Mouse (Mus musculus): ENCODE measurements around the gene Pex26. TPM values are rescaled to one million over a fixed set of nuclear protein-coding genes. Genes with fewer than 3 reads are reported as not detected.

Gene Pex26
- total RNA-seq (2015) (5.3 and 8.0 TPM in 2 replicates), total RNA-seq (2017) (6.7 and 7.9 TPM in 2 replicates)

GRCm38 (mm10) chr6:121183414-121184173, at the start of gene Pex26:
Gene Pex26, plus strand, starts transcription at chr6:121183667.
- ATAC-seq (replicated peaks; ENCODE audit: poor library complexity), result peak; percentile 89

- no peak for ATAC-seq (replicated peaks; ENCODE audit: poor library complexity)
Observed at GRCm38 (mm10) chr6:121134249-121134648, 49.2 kb upstream of the Pex26 start.

GRCm38 (mm10) chr6:121134884-121135283, 48.6 kb upstream of the Pex26 start:
- ATAC-seq (replicated peaks; ENCODE audit: poor library complexity), result no peak

- ATAC-seq (replicated peaks; ENCODE audit: poor library complexity), result peak; percentile 69
Observed at GRCm38 (mm10) chr6:121137222-121137621, 46.2 kb upstream of the Pex26 start.

GRCm38 (mm10) chr6:121138338-121139040, 45.0 kb upstream of the Pex26 start:
- ATAC-seq (replicated peaks; ENCODE audit: poor library complexity), result no peak

GRCm38 (mm10) chr6:121139271-121139670, 44.2 kb upstream of the Pex26 start:
- ATAC-seq (replicated peaks; ENCODE audit: poor library complexity), result no peak

- ATAC-seq (replicated peaks; ENCODE audit: poor library complexity), result no peak
Observed at GRCm38 (mm10) chr6:121142298-121142697, 41.2 kb upstream of the Pex26 start.

- ATAC-seq (replicated peaks; ENCODE audit: poor library complexity), result no peak
Observed at GRCm38 (mm10) chr6:121143439-121143838, 40.0 kb upstream of the Pex26 start.

GRCm38 (mm10) chr6:121144066-121144465, 39.4 kb upstream of the Pex26 start:
- ATAC-seq (replicated peaks; ENCODE audit: poor library complexity), result 0 out of 2 replicates have a peak, but pooled peaks have one; percentile 23

GRCm38 (mm10) chr6:121145010-121145604, 38.4 kb upstream of the Pex26 start:
- ATAC-seq (replicated peaks; ENCODE audit: poor library complexity), result no peak

GRCm38 (mm10) chr6:121145906-121146305, 37.6 kb upstream of the Pex26 start:
- ATAC-seq (replicated peaks; ENCODE audit: poor library complexity), result no peak

GRCm38 (mm10) chr6:121146798-121147197, 36.7 kb upstream of the Pex26 start:
- peak; percentile 66 for ATAC-seq (replicated peaks; ENCODE audit: poor library complexity)

GRCm38 (mm10) chr6:121148360-121148759, 35.1 kb upstream of the Pex26 start:
- peak; percentile 35; the same call in 1 of the 2 replicates for ATAC-seq (replicated peaks; ENCODE audit: poor library complexity)

GRCm38 (mm10) chr6:121149420-121149819, 34.0 kb upstream of the Pex26 start:
- ATAC-seq (replicated peaks; ENCODE audit: poor library complexity), result peak; percentile 26; the same call in 1 of the 2 replicates

GRCm38 (mm10) chr6:121150126-121150525, 33.3 kb upstream of the Pex26 start:
- ATAC-seq (replicated peaks; ENCODE audit: poor library complexity), result no peak

GRCm38 (mm10) chr6:121151732-121152131, 31.7 kb upstream of the Pex26 start:
- ATAC-seq (replicated peaks; ENCODE audit: poor library complexity), result no peak

- ATAC-seq (replicated peaks; ENCODE audit: poor library complexity), result no peak
Observed at GRCm38 (mm10) chr6:121153177-121153576, 30.3 kb upstream of the Pex26 start.

- no peak for ATAC-seq (replicated peaks; ENCODE audit: poor library complexity)
Observed at GRCm38 (mm10) chr6:121154451-121155300, 28.8 kb upstream of the Pex26 start.

GRCm38 (mm10) chr6:121156030-121156429, 27.4 kb upstream of the Pex26 start:
- ATAC-seq (replicated peaks; ENCODE audit: poor library complexity), result no peak

GRCm38 (mm10) chr6:121159616-121160015, 23.9 kb upstream of the Pex26 start:
- ATAC-seq (replicated peaks; ENCODE audit: poor library complexity), result no peak

GRCm38 (mm10) chr6:121160126-121160525, 23.3 kb upstream of the Pex26 start:
- no peak for ATAC-seq (replicated peaks; ENCODE audit: poor library complexity)
